Mouse (Mus musculus): ENCODE data around the gene Ankub1.

Gene Ankub1

DNA sequence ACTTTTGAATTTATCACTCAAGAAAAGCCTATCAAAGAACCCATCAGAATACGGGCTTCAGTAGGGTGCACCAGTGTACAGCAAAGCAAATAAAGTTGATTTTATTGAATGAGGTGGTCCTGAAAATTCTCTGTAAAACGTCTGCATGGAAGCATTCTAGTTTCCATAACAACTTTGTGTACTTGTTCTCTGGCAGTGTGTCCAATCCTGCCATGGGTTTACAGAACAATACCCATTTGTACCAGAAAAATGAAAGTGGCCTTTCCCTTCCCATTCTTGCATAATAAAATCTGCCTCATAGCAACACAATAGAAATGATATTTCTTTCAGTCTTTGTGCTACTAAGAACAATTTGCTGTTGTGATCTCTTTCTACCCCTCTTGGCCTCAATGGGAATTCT is at the start of gene Ankub1:
Ankub1 (minus strand) TSS at position 81 of the 400 bp plus-strand sequence.
- peak; percentile 64 for DNase-seq (ENCODE audit: low read depth, low spot score)

GRCm38 (mm10) chr3:57739830-57740229 is 47.2 kb upstream of the Ankub1 start:
- no peak for DNase-seq (ENCODE audit: low read depth, low spot score)

GRCm38 (mm10) chr3:57736419-57737095 is 44.0 kb upstream of the Ankub1 start:
- DNase-seq (ENCODE audit: low read depth, low spot score) = no peak

DNA sequence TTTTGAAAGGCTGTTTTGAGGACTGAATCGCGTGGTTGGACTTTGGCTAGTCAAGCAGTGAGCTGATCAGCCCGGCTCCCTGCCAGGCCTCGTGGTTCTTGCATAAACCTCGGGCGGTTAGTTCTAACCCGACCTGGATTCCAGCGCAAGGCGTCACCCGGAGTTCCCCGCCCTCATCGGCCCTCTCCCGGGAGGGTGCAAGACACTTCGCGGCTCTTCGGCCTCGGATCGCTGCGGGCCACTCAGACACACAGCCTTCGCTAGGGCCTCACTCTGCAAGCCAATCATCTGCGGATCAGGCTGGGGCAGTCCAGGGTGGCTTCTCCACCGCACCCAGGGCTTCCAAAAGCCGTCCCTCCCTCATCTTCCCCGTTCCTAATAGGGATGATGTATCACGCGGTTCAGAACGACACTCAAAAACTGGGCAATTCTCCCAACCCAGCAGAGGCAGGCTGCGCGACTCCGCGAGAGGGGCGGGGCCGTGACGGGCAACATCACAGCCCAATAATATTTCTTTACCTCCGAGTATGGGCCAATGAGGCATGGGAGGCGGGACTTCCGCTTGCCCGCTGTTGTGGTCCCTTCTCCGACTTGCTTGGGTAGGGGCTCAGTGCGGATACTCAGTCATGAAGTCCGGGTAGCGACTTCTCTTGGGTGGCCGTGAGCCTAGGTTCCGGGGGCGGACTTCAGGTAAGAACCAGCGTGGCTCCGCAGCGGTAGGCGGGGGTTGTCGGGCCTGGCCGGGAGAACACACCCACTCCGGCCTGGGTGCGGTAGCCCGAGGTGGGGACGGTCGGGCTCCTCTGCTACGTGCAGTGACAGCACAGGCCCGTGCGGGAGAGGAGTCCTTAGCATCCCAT is 43.1 kb upstream of the Ankub1 start, which contains the start of gene Rnf13:
Rnf13 (plus strand) TSS at position 552 of the 860 bp plus-strand sequence.
- peak; percentile 95 for DNase-seq (ENCODE audit: low read depth, low spot score)

GRCm38 (mm10) chr3:57732206-57732915 is 39.8 kb upstream of the Ankub1 start:
- no peak for DNase-seq (ENCODE audit: low read depth, low spot score)

DNA sequence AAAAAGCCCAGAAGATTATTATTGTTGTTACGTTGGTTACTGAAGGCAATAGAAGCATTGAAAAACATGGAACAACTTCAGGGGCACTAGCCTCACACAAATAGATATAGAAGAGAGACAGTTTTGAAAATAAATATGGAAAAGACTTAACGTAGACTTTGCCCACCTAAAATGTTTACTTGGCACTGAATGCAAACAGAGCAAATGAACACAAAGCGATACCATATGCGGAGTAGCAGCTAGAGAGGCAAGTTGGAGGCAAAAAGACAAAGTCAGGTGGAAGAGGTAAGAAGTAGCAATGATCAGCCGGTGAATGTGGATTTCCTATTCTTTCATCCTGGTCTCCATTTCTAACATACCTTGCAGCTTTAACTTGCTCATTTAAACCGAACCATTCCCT is 21.6 kb upstream of the Ankub1 start:
- no peak for DNase-seq (ENCODE audit: low read depth, low spot score)

DNA sequence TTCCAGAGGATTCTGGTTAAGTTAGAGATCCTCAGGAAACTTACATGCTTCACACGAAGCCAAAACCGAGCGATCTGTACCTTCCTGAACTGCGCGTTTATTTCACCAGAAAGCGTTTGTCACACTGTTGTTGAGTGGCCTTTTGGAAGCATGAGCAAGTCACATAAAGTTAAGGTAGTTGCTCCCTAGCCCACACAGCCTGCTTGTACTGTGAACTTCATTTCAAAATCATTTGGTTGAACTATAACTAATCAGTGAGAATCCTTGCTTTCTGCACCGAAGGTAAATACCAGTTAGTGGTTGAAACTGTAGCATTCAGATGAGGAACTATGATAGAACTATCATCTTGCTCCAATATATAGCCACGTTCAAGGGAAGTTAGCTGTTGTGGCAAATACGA is 4.2 kb upstream of the Ankub1 start:
- DNase-seq (ENCODE audit: low read depth, low spot score) = no peak

- DNase-seq (ENCODE audit: low read depth, low spot score) = no peak
These were observed 3.6 kb upstream of the Ankub1 start for GRCm38 (mm10) chr3:57696249-57696648.

DNA sequence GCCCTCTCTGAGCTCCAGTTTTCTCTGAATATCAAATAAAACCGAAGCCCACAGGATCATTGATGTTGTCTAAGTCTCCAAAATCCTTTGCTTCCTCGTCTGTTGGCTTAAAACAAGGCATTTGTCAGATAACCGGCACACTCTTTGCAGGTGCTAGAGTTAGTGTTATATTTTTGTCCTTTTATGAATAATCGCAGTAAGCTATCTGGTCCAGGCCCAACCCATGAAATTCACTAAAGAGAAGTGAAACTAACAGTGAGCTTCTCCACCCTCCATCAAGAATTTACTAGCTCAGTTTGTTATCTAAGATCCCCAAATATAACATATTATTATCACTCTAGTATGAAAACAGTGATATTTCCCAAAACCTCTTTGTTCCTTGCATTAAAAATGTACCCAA is 827 bp downstream of the Ankub1 start:
- no peak for DNase-seq (ENCODE audit: low read depth, low spot score)

DNA sequence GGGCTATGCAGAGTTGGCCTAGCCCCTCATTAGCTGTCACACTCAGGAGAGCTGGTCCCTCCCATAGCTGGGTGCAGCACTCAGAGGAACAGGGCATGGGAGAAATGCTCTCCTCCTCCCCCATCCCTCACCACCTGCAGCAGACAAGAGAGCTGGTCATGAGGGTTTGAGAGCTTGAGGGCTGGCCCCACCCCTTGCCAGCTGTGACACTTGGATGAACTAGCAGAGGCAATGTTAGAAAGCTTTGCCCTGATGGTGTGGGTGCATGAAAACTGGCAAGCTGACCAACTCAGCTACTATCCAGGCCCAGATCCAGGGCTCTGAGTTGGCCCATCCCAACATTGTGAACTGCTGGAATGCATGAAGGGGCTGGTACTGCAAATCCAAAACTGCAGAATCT is 14.8 kb downstream of the Ankub1 start:
- peak; percentile 60 for DNase-seq (ENCODE audit: low read depth, low spot score)

- DNase-seq (ENCODE audit: low read depth, low spot score) = no peak
These were observed 18.5 kb downstream of the Ankub1 start for GRCm38 (mm10) chr3:57674075-57674474.

- no peak for DNase-seq (ENCODE audit: low read depth, low spot score)
These were observed 19.0 kb downstream of the Ankub1 start for GRCm38 (mm10) chr3:57673586-57673985.

- peak; percentile 93 for DNase-seq (ENCODE audit: low read depth, low spot score)
These were observed 25.4 kb downstream of the Ankub1 start for GRCm38 (mm10) chr3:57667054-57667723.

DNA sequence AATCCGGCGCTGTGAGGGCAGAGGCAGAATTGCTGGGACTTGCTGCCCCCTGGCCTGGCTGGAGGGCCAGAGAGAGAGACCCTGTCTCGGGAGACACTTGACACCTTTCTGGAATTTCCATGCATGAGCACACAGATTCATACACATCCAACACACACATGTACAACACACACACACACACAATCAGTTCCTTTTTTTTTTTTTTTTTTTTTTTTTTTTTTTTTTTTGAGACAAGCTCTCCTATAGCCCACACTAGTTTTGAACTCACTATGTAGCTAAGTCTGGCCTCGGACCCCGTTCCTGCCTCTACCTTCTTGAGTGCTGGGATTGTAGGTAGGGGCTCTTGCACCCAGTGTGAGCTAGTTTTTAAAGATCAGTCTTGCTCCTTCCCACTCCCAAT is 26.7 kb downstream of the Ankub1 start:
- no peak for DNase-seq (ENCODE audit: low read depth, low spot score)

GRCm38 (mm10) chr3:57664682-57665081 is 27.9 kb downstream of the Ankub1 start:
- no peak for DNase-seq (ENCODE audit: low read depth, low spot score)

DNA sequence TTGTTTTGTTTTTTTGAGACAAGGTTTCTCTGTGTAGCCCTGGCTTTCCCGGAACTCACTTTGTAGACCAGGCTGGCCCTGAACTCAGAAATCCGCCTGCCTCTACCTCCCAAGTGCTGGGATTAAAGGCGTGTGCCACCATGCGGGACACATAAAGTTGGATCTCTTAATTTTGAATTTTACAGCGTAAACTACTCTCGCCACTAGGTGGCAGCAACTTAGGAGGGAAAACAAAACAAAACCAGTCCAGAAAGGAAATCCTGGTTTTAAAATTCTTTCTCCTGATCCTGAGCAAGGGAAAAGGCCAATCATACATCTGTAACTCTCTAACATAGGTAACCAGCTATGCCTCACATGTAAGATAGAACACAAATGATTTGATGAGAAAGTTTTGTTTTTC is 28.9 kb downstream of the Ankub1 start:
- DNase-seq (ENCODE audit: low read depth, low spot score) = peak; percentile 54

DNA sequence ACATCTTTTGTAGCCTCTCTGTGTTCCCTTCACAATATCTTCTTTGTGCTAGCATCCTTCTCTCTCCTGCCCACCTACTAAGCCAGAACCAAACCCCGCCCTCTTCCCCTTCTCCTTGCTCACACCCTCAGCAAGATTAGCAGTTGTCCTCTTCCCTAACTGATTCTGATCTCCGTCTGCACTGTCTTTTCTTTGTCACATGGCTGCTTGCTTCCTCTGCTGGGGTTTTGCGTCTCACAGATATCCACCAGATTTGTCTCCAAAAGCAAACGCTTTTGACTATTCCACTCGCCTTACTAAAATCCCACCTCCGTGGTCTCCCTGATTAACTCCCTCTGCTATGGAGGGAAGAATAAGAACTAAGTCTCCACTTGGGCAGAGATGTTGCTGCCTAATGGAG is 34.0 kb downstream of the Ankub1 start:
- no peak for DNase-seq (ENCODE audit: low read depth, low spot score)

GRCm38 (mm10) chr3:57653646-57654045 is 39.0 kb downstream of the Ankub1 start:
- DNase-seq (ENCODE audit: low read depth, low spot score) = no peak

GRCm38 (mm10) chr3:57652485-57652884 is 40.1 kb downstream of the Ankub1 start:
- DNase-seq (ENCODE audit: low read depth, low spot score) = no peak

- no peak for DNase-seq (ENCODE audit: low read depth, low spot score)
These were observed 40.7 kb downstream of the Ankub1 start for GRCm38 (mm10) chr3:57651865-57652259.

GRCm38 (mm10) chr3:57651231-57651864 is 41.3 kb downstream of the Ankub1 start, which contains the start of gene Commd2:
Commd2 (minus strand) TSS chr3:57651715.
- DNase-seq (ENCODE audit: low read depth, low spot score) = peak; percentile 78
